Mouse (Mus musculus) stomach, postnatal 0 days (tissue): ENCODE measurements around the gene Ugt1a2.

Source experiments
- CTCF ChIP-seq: IDR thresholded peaks from 2 replicates; pipeline ENCODE4 v1.5.1; 2016; ENCODE audit warnings: antibody characterized with exemption, low read depth, mild to moderate bottlenecking, moderate library complexity
- EP300 ChIP-seq: optimal IDR thresholded peaks from 2 replicates; pipeline ENCODE3; 2016; ENCODE audit warnings: antibody characterized with exemption

GRCm38 (mm10) chr1:88255466-88255857 lies 55.1 kb downstream of the Ugt1a2 start:
- TF ChIP-seq EP300 (no peak), CTCF (no peak)
